Mouse (Mus musculus) adrenal gland, adult 18-20 months (tissue): ENCODE data around the gene Ank3. TPM values are rescaled to one million over a fixed set of nuclear protein-coding genes. Genes with fewer than 3 reads are reported as not detected.
A peak's percentile ranks its signal among the peaks of the same experiment; 100 is the strongest.
"Not testable (repeated sequence)": the region's sequence is repeated elsewhere in the genome, so short reads cannot be mapped to it uniquely, and the experiment has no call there.

Experiments used
- DNase-seq, 2 experiments: peaks; one replicate each; pipeline ENCODE4 v3.0.0; 2021 to 2022; ENCODE audit warnings: low spot score in 2 of 2
- long read RNA-seq, 2 experiments: library from polyadenylated mRNA; stranded (forward); transcript quantifications; one replicate each; pipeline ENCODE4 v2.0.0; 2021
- total RNA-seq, 2 experiments: library from RNA; stranded (reverse); gene quantifications; 1 replicate in 1 of 2; 2 replicates in 1 of 2; pipeline ENCODE4 v1.2.3; 2021

Ank3 gene
- total RNA-seq = 10 to 100 TPM; 10.1 to 11.7 TPM
- long read RNA-seq, experiment 1 = 0 reads
- long read RNA-seq, experiment 2, partial matches to known transcripts = 2 of 3 reads
- long read RNA-seq, experiment 2, other reads (novel, unspliced or antisense) = 1 of 3 reads

- DNase-seq = peak; percentile 8 to 25
These were observed at the start of gene Ank3 for GRCm38 (mm10) chr10:69398763-69399590. TSS of gene Ank3 (plus strand) at chr10:69398773.

DNA sequence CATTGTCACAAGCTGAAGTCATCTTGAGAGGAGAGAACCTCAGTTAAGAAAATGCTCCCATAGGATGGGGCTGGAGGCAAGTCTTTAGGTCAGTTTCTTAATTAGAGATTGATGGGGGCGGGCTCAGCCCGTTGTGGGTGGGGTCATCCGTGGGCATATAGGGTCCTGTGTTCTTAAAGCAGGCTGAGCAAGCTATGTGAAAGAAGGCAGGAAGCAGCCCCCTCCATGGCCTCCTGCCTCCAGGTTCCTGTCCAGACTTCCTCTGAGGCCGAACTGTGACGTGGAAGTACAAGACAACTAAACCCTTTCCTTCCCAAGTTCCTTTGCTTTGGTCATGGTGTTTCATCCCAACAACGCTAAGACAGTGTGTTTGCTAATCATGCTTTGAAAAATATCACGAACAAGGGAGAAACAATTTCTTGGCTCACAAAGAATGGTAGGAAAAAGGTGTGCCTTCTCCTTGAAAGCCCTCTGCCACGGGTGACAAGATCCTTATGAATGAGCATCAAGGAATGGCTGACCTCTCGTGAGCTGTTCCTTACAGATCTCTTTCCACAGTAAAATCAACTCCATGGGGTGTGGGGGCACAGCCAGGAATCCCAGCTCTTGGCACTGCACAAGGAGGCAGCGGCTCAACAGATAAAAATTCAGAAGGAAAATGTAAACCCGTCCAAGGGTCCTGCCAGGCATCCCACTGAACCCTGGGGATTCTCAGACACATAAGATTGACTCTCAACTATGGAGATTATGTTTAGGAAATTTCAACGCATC, 47.3 kb upstream of the Ank3 start:
- no peak for DNase-seq

- DNase-seq = no peak
These were observed 46.7 kb upstream of the Ank3 start for GRCm38 (mm10) chr10:69351842-69352211.

GRCm38 (mm10) chr10:69352212-69353085, 46.1 kb upstream of the Ank3 start, which contains the start of gene Cdk1:
TSS of gene Cdk1 (minus strand) at chr10:69352938.
- DNase-seq = peak; percentile 88 to 91

- not testable (repeated sequence) for DNase-seq
These were observed 45.5 kb upstream of the Ank3 start for GRCm38 (mm10) chr10:69353086-69353479.

DNA sequence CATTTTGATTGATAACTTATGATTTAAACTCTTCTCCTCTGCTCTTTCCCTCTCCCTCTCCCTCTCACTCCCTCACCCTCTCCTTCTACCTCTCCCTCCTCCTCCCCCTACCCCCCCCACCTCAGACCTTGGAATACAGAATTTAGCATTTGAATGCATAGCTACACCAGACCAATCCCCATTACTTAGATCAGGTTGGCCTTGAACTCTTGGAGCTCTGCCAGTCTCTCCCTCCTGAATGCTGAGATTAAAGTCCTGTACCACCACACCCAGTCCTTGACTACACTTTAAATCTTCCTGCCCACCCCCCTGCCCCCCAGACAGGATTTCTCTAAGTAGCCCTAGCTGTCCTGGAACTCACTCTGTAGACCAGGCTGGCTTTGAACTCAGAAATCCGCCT, 38.9 kb upstream of the Ank3 start:
- no peak for DNase-seq

DNA sequence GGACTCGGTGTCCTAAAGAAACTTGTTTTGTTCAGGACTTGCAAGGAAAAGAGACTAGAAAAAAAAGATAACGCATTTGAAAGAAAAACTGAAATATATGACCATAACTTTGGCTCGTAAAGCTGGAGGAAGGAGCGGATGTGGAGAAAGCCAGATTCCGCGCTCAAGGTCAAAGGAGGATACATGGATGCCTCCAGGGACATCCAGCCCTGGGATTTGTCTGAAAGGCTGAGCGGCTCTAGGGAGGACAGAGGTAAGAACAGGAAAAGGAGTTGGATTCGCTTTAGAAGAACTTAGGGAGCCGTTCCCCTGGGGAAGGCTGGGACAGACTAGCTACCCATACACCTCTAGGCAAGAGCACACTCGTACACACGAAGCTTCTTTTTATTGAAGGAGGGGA, 32.4 kb upstream of the Ank3 start:
- no peak for DNase-seq

DNA sequence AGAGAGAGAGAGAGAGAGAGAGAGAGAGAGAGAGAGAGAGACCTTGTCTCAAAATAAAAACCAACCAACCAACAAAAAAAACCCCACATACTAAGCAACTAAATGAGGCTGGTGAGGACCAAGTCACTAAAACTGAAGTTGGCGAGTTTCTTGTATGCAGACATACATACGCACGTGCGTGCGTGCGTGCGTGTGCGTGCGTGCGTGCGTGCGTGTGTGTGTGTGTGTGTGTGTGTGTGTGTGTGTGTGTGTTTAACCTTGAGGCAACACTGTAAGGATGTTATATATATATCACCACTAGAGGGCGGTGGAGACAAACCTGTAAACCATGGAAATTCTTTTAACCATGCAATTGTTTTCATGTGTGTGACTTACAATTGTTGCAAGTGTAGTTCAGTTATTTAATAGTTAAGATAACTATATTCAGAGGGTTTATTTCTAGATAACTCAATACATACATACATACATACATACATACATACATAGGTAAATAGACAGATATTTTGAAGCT, 31.6 kb upstream of the Ank3 start:
- DNase-seq = no peak

DNA sequence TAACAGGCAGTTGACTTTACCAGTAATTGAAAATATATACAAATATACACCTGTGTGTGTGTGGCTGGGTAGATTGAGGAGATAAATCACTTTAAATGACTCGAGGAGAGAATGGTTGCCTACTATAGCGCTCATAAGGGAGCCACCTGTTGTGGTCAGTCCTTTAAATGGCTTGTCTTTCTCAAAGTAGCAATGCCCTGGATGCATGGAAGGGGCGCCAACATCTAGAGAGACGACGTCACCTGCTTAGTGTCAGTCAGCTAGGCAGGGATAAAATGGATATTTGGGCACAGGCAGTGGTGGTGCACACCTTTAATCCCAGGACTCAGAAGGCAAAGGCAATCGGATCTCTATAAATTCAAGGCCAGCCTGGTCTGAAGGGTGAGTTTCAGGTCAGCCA, 29.3 kb upstream of the Ank3 start:
- DNase-seq = no peak

- DNase-seq = peak; percentile 32 to 51
These were observed 27.1 kb upstream of the Ank3 start for GRCm38 (mm10) chr10:69371441-69371840.

DNA sequence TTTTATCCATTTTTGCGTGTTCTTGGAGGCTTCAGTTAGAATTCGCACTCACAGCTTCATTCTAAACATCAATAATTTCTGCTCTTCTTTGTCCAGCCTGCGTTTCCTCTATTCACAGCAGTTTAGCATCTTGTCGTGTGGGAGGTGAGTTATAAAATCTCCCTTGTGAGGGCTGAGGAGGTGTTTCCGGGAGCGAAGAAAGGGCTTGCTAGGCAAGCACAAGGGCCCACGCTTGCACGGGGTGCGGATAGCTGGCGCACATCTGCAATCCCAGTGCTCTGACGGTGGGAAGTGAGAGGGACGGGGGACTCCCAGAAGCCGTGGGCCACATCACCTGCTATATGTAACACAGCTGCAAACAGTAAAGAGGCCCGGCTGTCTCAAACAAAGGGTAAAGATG, 26.5 kb upstream of the Ank3 start:
- no peak for DNase-seq

DNA sequence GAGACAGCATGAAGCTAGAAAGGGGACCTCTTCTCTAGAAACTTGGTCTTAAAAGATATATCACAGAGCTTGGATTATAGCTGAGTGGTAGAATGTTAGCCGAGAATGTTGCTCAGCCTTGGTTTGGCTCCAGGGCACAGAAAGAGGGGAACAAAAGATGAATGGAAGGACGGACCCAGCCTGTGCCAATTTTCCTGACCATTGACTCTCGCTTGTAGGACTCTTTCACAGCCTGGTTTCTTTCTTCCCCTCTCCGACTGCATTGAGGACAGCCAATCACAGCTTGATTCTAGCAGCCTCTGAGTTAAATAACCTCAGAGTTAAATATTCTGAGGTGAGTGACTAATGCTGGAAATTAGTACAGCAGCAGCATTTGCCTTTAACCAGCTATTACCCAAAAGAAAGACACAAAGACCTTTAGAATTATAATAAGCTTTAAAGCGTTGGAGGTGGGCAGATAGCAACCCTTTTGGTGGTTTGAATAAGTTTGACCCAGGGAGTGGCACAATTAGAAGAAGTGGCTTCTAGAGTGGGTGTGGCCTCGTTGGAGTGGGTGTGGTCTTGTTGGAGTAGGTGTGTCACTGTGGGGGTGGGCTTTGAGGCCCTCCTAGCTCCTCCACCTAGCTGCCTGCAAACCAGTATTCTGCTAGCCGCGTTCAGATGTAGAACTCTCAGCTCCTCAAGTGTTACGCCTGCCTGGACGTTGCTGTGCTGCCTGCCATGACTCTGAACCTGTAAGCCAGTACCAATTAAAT, 24.6 kb upstream of the Ank3 start:
- DNase-seq = no peak

- no peak for DNase-seq
These were observed 23.4 kb upstream of the Ank3 start for GRCm38 (mm10) chr10:69375154-69375553.

DNA sequence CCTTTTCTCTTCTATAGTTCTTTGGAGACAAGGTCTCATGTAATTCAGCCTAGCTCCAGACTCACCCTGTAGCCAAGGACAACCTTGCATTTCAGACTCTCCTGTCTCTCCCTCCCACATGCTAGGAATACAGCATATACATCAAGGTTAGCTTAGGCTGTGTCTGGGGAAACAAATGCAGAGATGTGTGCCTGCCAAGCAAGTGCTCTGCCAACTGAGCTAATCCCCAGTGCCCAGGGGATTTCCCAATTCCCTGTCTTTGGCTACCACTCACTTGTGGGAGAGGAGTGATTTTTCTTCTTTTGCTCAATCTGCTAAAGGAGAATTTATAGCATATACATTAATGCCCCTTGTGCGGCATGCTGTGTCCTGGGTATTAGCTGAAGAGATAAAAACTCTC, 15.4 kb upstream of the Ank3 start:
- DNase-seq = no peak

GRCm38 (mm10) chr10:69384640-69385039, 13.9 kb upstream of the Ank3 start:
- no peak for DNase-seq

DNA sequence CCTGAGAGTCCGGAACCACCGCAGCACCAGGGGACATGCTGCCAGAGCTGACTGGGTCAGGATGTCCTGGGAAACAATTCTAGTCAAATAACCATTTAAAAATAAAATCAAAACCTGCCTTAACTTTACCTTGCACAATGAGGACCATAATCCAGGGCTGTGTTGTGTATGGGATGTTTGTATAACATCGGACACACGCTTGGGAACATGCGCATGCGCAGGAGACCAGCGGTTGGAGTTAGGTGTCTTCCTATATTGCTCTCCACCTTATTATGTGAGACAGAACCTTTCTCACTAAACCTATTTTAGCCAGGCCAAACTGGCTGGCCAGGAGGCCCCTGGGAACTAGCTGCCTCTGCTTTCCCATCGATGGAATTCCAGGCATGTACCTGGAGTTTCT, 13.4 kb upstream of the Ank3 start:
- no peak for DNase-seq

DNA sequence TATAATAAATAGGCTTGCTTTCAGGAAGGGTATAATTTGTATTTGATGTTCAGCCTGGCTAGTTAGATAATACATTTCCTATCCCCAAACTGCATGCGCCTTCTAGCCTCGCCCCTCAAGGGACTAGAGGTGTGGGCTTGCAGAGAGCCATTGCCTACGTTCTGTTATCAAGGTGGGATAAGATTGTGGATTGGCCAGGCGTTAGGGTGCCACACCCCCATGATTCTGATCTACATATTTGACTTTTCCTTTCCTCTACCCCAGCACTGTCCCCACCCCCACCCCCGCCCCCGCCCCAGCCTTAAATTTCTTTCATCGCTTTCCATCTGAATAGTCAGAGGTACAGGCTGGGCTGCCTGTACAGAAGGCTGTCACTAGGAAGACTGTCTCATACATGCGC, 11.8 kb upstream of the Ank3 start:
- no peak for DNase-seq

DNA sequence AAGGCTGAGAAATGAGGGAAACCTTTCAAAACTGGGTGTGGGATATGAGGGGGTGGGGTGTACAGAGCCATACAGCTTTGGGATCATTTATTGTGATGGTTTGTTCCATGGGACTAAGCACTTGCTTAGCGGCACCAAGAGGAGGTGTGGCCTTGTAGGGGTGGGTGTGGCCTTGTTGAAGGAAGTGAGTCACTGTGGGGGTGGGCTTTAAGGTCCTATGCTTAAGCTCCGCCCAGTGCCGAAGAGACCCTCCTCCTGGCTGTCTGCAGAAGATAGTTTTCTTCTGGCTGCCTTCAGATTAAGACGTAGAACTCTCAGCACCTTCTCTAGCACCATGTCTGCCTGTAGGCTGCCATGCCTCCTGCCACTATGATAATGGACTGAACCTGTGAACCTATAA, 9.1 kb upstream of the Ank3 start:
- no peak for DNase-seq

DNA sequence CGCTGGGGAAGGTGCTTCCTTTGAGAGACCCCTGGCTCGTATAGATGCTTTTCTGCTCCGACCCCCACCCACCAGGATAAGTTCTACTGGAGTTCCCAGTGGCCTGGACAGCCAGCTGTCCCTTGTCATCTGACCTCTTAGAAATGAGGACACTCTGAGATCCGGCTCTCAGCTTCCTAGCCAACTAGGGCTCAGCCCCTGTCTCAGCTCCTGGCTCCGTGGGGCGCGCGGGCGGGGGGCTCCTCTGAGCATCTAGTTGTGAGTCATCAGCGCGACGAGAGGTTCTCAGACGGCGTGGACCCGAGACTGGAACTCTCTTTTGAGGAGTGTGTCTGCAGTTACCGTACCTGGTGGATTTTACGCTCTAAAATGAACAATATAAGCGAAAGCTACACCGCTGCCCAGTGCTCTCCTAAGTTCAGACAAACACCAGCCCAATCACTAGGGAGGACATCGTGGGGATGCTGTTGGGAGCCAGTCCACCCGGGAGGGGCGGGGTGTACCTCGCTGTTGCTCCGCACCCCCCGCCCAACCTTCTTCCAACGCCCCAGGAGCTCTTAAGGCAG, 293 bp upstream of the Ank3 start:
- DNase-seq = no peak

GRCm38 (mm10) chr10:69399814-69400385, 1.3 kb downstream of the Ank3 start:
- DNase-seq = no peak
